ENCODE assay signal across 9 mouse cellular contexts in genomic region chr9:60119846-60120245, GRCm38 (mm10).
DNase-seq lines count a peak whose midpoint lies in the region; ATAC-seq and TF ChIP-seq lines count a peak whose summit lies in the region.
"Had no signal": no experiment of that assay in that cellular context is flagged by ENCODE, and none has a peak within 500 bp of the region (broad histone marks: within the 10 kb centered on the region; RNA-seq: fewer than 3 reads in every experiment).

No protein-coding gene starts in this region.

- no peak overlapping the region for H3K27ac ChIP-seq in midbrain, postnatal 0 days (ENCODE audit: low read depth, low read length)
- H3K27ac ChIP-seq in midbrain, embryonic 13.5 days: no peak overlapping the region
- peak overlapping the region; percentile 37 for H3K27ac ChIP-seq in stomach, embryonic 15.5 days
- H3K27ac ChIP-seq: liver, embryonic 14.5 days had no signal

- 64% methylated on average over 7 of the region's 7 CpGs for WGBS in midbrain, postnatal 0 days
- 66% methylated on average over 7 of the region's 7 CpGs for WGBS in midbrain, embryonic 13.5 days
- WGBS in stomach, embryonic 15.5 days: 48% methylated on average over 7 of the region's 7 CpGs

- peak; percentile 10 to 13 for DNase-seq in cerebellum, postnatal 10 days
- no peak for DNase-seq in cerebellum, adult 9-11 months
- peak; percentile 27 for DNase-seq in midbrain, postnatal 0 days (ENCODE audit: low spot score)
- peak; percentile 51 to 57 for DNase-seq in heart, postnatal 10 days
- no peak for DNase-seq in layer of hippocampus, adult 8-10 months (ENCODE audit: low spot score in 2 of 2)

- no peak for ATAC-seq in midbrain, postnatal 0 days (ENCODE audit: low FRiP score)
- no peak for ATAC-seq in midbrain, embryonic 13.5 days
- ATAC-seq in stomach, embryonic 15.5 days (ENCODE audit: insufficient read depth, low FRiP score, low read depth): no peak
- no peak for ATAC-seq in megakaryocyte progenitor cell, adult 5-6 weeks (replicated peaks; ENCODE audit: poor library complexity)

- no peaks in the 10 kb centered on the region for H3K36me3 ChIP-seq in midbrain, postnatal 0 days (ENCODE audit: insufficient read depth, low read length)
- no peaks in the 10 kb centered on the region for H3K36me3 ChIP-seq in midbrain, embryonic 13.5 days
- H3K36me3 ChIP-seq in stomach, embryonic 15.5 days: no peaks in the 10 kb centered on the region

- H3K4me2 ChIP-seq in midbrain, postnatal 0 days (ENCODE audit: low read depth, low read length, poor library complexity, severe bottlenecking): no peak overlapping the region
- no peak overlapping the region for H3K4me2 ChIP-seq in midbrain, embryonic 13.5 days (replicated peaks)
- no peak overlapping the region for H3K4me2 ChIP-seq in stomach, embryonic 15.5 days

- H3K27me3 ChIP-seq in midbrain, postnatal 0 days (ENCODE audit: insufficient read depth, low read length): no peaks in the 10 kb centered on the region
- H3K27me3 ChIP-seq in midbrain, embryonic 13.5 days: no peaks in the 10 kb centered on the region
- H3K27me3 ChIP-seq in stomach, embryonic 15.5 days (replicated peaks): no peaks in the 10 kb centered on the region

- intact Hi-C loops in heart, postnatal 10 days (cut with DNase I): no loop called here

- no peak overlapping the region for H3K9ac ChIP-seq in midbrain, postnatal 0 days (replicated peaks; ENCODE audit: low read length, poor library complexity, severe bottlenecking)
- H3K9ac ChIP-seq in midbrain, embryonic 13.5 days (replicated peaks): no peak overlapping the region
- no peak overlapping the region for H3K9ac ChIP-seq in stomach, embryonic 15.5 days
- H3K9ac ChIP-seq: liver, embryonic 14.5 days had no signal

- no peaks in the 10 kb centered on the region for H3K9me3 ChIP-seq in midbrain, postnatal 0 days (ENCODE audit: low read length)
- no peaks in the 10 kb centered on the region for H3K9me3 ChIP-seq in midbrain, embryonic 13.5 days
- H3K9me3 ChIP-seq in stomach, embryonic 15.5 days: no peaks in the 10 kb centered on the region

- TF ChIP-seq CTCF in midbrain, postnatal 0 days (IDR thresholded peaks at IDR 0.05): no peak

- no peak overlapping the region for H3K4me3 ChIP-seq in midbrain, postnatal 0 days (ENCODE audit: low read depth, low read length)
- no peak overlapping the region for H3K4me3 ChIP-seq in midbrain, embryonic 13.5 days (replicated peaks)
- H3K4me3 ChIP-seq in stomach, embryonic 15.5 days (replicated peaks): no peak overlapping the region

- H3K4me1 ChIP-seq in midbrain, postnatal 0 days (ENCODE audit: insufficient read depth, low read length): no peaks in the 10 kb centered on the region
- H3K4me1 ChIP-seq in midbrain, embryonic 13.5 days (replicated peaks): peaks cover 11% of the 10 kb centered on the region
- 0 out of 2 replicates have a peak, but pooled peaks cover 3% of the 10 kb centered on the region for H3K4me1 ChIP-seq in stomach, embryonic 15.5 days

Comparison
In these comparisons a context has a peak if more than half of its experiments do, and no peak if none do; other contexts are left out.
1. DNase-seq: peak in cerebellum, postnatal 10 days (2 of 2), midbrain, postnatal 0 days (single experiment) and heart, postnatal 10 days (2 of 2); none in cerebellum, adult 9-11 months (single experiment) and layer of hippocampus, adult 8-10 months (0 of 2).